Mouse (Mus musculus): ENCODE measurements around the gene Olfr541. TPM values are rescaled to one million over a fixed set of nuclear protein-coding genes. Genes with fewer than 3 reads are reported as not detected.

Gene Olfr541
- polyA plus RNA-seq, 1 experiment from 2014 or later: not detected

DNA sequence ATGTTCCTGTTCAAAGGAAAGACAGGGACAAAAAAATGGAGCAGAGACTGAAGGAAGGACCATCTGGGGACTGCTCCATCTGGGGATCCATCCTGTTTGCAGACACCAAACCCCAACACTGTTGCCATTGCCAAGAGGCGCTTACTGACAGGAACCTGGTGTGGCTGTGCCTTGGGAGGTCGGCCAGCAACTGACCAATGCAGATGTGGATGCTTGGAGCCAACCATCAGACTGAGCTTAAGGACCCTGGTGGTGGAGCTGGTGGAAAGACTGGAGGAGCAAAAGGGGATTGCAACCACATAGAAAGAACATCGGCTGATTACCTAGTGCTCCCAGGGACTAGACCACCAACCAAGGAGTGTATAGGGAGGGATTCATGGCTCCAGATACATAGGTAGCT lies 50.3 kb downstream of the Olfr541 start:
- Histone ChIP-seq H3K36me3 (no peaks in the 10 kb centered on the region), H3K4me1 (replicated peaks) (no peaks in the 10 kb centered on the region), H3K4me3 (replicated peaks) (no peak overlapping the region), H3K9ac (no peak overlapping the region), H3K4me2 (replicated peaks) (no peak overlapping the region), H3K27ac (no peak overlapping the region), H3K9me3 (no peaks in the 10 kb centered on the region), H3K27me3 (replicated peaks) (no peaks in the 10 kb centered on the region)
- ATAC-seq: no peak
- 86% methylated on average over 3 of the region's 3 CpGs for WGBS

DNA sequence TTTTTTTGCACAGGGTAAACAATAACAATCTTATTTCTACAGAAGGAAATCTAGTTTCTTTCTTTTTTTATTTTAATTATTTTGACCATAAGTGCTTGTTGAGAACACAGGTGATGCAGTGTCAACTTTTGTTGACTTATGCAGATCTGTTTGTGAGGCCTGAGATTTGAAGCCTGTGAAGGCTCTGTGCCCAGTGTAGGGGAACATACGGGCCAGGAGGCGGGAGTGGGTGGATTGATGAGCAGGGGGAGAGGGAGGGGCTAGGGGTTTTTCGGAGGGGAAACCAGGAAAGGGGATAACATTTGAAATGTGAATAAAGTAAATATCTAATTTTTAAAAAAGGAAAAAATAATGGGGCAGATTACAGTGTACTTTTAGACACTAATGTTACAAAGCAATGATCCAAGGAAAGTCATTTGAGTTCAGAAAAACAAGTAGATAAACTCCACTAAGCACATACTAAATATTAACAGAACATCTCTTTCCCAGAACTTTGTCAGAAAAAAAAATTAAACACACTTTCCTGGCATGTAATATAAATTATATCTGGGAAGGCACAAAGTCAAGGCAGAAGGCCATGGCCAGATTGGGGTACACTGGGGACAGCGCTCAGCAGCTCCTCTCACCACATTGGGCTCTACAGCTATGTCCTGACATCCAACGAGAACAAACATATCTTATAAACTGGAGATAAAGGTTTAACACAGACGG lies 51.2 kb downstream of the Olfr541 start:
- Histone ChIP-seq H3K27ac (no peak overlapping the region), H3K36me3 (no peaks in the 10 kb centered on the region), H3K27me3 (replicated peaks) (no peaks in the 10 kb centered on the region), H3K4me2 (replicated peaks) (no peak overlapping the region), H3K9me3 (no peaks in the 10 kb centered on the region), H3K4me3 (replicated peaks) (no peak overlapping the region), H3K9ac (no peak overlapping the region), H3K4me1 (replicated peaks) (no peaks in the 10 kb centered on the region)
- 73% methylated on average over 6 of the region's 6 CpGs for WGBS
- ATAC-seq: no peak

DNA sequence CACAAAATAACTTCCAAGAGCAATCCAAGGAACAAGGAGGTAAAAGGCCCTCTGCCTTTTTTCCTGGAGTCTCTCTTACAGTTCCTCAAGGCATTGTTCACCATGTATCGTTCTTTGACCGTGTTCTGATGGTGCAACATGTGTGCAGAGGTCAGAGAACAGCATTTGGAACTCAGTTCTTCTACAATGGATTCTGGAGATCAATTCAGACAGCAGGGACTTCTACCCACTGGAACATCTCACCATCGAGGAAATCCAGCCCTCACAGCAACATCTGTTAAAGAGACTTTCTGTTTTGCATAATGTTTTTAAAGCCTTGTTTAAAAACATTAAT lies 51.7 kb downstream of the Olfr541 start:
- ATAC-seq: no peak
- H3K27ac ChIP-seq: no peak overlapping the region
- WGBS: 79% methylated on average over 3 of the region's 3 CpGs

DNA sequence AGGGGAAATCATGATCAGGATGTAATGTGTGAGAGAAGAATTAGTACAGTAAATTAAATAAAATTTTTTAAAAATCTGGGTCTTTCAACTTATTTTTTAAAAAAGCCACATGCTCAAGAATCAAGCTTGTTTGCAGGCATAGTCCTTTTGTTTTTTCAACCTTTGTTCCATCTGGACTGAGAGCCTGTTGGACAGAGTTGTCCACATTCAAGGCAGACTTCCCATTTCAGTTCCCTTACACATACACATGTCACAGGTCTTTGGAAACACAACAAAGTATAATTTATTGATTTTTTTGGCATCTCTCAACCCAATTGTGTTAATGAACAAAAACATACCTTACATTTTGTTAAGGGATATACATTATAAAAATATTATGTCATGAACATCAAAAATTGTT lies 57.5 kb downstream of the Olfr541 start:
- Histone ChIP-seq H3K36me3 (no peaks in the 10 kb centered on the region), H3K4me3 (replicated peaks) (no peak overlapping the region), H3K27me3 (replicated peaks) (no peaks in the 10 kb centered on the region), H3K27ac (no peak overlapping the region), H3K9me3 (no peaks in the 10 kb centered on the region), H3K9ac (no peak overlapping the region), H3K4me2 (replicated peaks) (no peak overlapping the region), H3K4me1 (replicated peaks) (no peaks in the 10 kb centered on the region)
- no peak for ATAC-seq

More for the DNA sequence above, 51.7 kb downstream of the Olfr541 start:
- Histone ChIP-seq H3K4me2 (replicated peaks) (no peak overlapping the region), H3K9ac (no peak overlapping the region), H3K36me3 (no peaks in the 10 kb centered on the region), H3K27me3 (replicated peaks) (no peaks in the 10 kb centered on the region), H3K9me3 (no peaks in the 10 kb centered on the region), H3K4me1 (replicated peaks) (no peaks in the 10 kb centered on the region), H3K4me3 (replicated peaks) (no peak overlapping the region)

Other genes starting within 250 kb of the Olfr541 start
- gene Olfr533, start 233.9 kb upstream of the Olfr541 start, polyA plus RNA-seq (2015; fragmentation: Nextera tagmentation; extraction: Ambion mirVana): not detected in 2 replicates
- gene Olfr535, start 213.1 kb upstream of the Olfr541 start, polyA plus RNA-seq (2015; fragmentation: Nextera tagmentation; extraction: Ambion mirVana): not detected in 2 replicates
- gene Olfr536, start 189.9 kb upstream of the Olfr541 start, polyA plus RNA-seq (2015; fragmentation: Nextera tagmentation; extraction: Ambion mirVana): not detected in 2 replicates
- gene Olfr538, start 129.4 kb upstream of the Olfr541 start, polyA plus RNA-seq (2015; fragmentation: Nextera tagmentation; extraction: Ambion mirVana): not detected in 2 replicates
- not detected in 2 replicates for gene Olfr46, start 96.0 kb upstream of the Olfr541 start, polyA plus RNA-seq (2015; fragmentation: Nextera tagmentation; extraction: Ambion mirVana)
- gene Olfr61, start 68.3 kb upstream of the Olfr541 start, polyA plus RNA-seq (2015; fragmentation: Nextera tagmentation; extraction: Ambion mirVana): not detected in 2 replicates
- not detected in 2 replicates for gene Olfr53, start 50.8 kb upstream of the Olfr541 start, polyA plus RNA-seq (2015; fragmentation: Nextera tagmentation; extraction: Ambion mirVana)
- not detected in 2 replicates for gene Olfr539, start 37.3 kb upstream of the Olfr541 start, polyA plus RNA-seq (2015; fragmentation: Nextera tagmentation; extraction: Ambion mirVana)
- not detected in 2 replicates for gene Olfr45, start 15.3 kb upstream of the Olfr541 start, polyA plus RNA-seq (2015; fragmentation: Nextera tagmentation; extraction: Ambion mirVana)
- not detected in 2 replicates for gene Cyp2e1, start 66.5 kb downstream of the Olfr541 start, polyA plus RNA-seq (2015; fragmentation: Nextera tagmentation; extraction: Ambion mirVana)
- 0.40 and 0.48 TPM in 2 replicates for gene Syce1, start 90.6 kb downstream of the Olfr541 start, polyA plus RNA-seq (2015; fragmentation: Nextera tagmentation; extraction: Ambion mirVana)
- gene Zfp941, start 124.9 kb downstream of the Olfr541 start, polyA plus RNA-seq (2015; fragmentation: Nextera tagmentation; extraction: Ambion mirVana): 1.6 and 2.0 TPM in 2 replicates
- gene Urah, start 137.8 kb downstream of the Olfr541 start, polyA plus RNA-seq (2015; fragmentation: Nextera tagmentation; extraction: Ambion mirVana): 4.8 TPM in 2 replicates
- not detected in 2 replicates for gene Scgb1c1, start 148.3 kb downstream of the Olfr541 start, polyA plus RNA-seq (2015; fragmentation: Nextera tagmentation; extraction: Ambion mirVana)
- not detected in 2 replicates for gene Odf3, start 150.5 kb downstream of the Olfr541 start, polyA plus RNA-seq (2015; fragmentation: Nextera tagmentation; extraction: Ambion mirVana)
- gene Gm45785, start 159.1 kb downstream of the Olfr541 start, polyA plus RNA-seq (2015; fragmentation: Nextera tagmentation; extraction: Ambion mirVana): 0.54 TPM in 1 of 2 replicates, not detected in the other
- 51.9 and 66.6 TPM in 2 replicates for gene Ric8a, start 159.7 kb downstream of the Olfr541 start, polyA plus RNA-seq (2015; fragmentation: Nextera tagmentation; extraction: Ambion mirVana)
- 31.7 and 37.1 TPM in 2 replicates for gene Bet1l, start 160.3 kb downstream of the Olfr541 start, polyA plus RNA-seq (2015; fragmentation: Nextera tagmentation; extraction: Ambion mirVana)
- gene Psmd13, start 184.7 kb downstream of the Olfr541 start, polyA plus RNA-seq (2015; fragmentation: Nextera tagmentation; extraction: Ambion mirVana): 194 and 214 TPM in 2 replicates
- gene Sirt3, start 185.0 kb downstream of the Olfr541 start, polyA plus RNA-seq (2015; fragmentation: Nextera tagmentation; extraction: Ambion mirVana): 27.7 and 31.4 TPM in 2 replicates
- not detected in 2 replicates for gene Cox8b, start 203.2 kb downstream of the Olfr541 start, polyA plus RNA-seq (2015; fragmentation: Nextera tagmentation; extraction: Ambion mirVana)
- 42.9 and 46.8 TPM in 2 replicates for gene Nlrp6, start 223.6 kb downstream of the Olfr541 start, polyA plus RNA-seq (2015; fragmentation: Nextera tagmentation; extraction: Ambion mirVana)
- 21.6 and 21.9 TPM in 2 replicates for gene Pgghg, start 244.1 kb downstream of the Olfr541 start, polyA plus RNA-seq (2015; fragmentation: Nextera tagmentation; extraction: Ambion mirVana)